Mouse (Mus musculus): ENCODE data around the gene Rtkn. TPM values are rescaled to one million over a fixed set of nuclear protein-coding genes. Genes with fewer than 3 reads are reported as not detected.

Rtkn gene
- polyA plus RNA-seq (2012; rRNA removed): 13.7 and 18.2 TPM in 2 replicates

DNA sequence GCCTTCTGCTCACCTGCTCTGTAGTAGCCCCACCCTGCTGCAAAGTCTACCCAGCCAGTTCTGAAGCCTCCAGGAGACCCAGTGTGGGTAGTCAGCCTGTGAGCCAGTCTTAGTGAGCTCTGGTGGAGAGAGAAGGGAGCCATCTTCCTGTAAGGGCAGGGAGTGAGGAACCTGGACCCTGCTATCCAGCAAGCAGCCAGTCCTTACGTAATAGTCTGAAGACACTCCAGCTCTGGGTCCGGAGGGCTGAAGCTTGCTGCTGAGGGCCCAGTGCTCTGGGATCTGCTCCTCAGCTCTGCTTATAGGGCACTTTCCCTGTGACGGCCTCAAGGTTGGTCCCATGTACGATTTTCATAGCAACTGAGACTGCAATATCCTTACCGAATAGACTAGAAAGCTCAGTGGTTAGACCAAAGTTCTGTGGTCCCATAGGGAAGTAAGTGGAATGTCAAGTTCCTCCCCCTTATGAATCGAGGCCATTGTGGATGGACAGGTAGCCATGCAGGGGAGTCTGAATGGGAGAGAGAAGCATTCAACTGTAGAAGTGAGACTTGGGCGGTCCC lies at the start of gene Rtkn:
Rtkn (plus strand) TSS at position 513 of the 563 bp plus-strand sequence.

DNA sequence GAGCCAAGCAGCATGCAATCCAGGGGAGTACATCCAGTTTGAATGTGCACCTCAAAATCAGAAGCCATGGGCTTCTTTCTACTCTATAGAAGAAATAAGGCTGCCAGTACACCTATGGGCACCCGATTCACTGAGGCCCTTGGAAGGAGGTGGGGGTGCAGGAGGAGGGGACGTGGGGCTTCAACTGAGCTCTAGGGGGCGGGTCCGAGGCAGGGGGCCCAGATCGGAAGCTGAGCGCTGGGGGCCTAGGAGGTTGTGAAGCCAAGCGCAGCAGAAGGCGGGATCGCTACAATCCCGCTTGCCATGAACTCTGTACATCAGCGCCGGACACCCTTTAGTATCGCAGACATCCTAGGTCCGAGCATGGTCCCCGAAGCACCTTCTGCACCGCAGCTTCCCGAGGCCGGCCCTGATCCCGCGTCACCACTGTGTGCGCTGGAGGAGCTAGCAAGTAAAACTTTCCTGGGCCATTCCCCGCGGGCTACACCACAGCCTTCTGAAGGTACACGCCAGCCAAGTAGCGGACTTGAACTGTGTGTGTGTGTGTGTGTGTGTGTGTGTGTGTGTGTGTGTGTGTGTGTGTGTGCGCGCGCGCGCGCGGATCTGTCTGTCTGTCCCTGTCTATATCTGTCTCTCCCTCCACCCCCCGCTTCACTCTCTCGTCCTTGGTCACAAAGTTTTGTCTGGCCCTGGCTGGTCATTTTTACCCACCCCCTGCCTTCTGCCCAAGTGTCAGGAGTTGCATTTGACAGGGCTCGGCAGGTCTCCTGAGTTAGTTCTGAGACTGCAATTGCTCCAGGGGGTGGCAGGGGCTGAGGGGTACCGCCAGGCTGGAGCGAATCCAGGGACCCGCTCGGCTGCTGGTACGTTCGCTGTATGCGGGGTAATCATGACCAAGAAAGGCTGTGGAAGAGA lies 48.9 kb upstream of the Rtkn start, which contains the start of gene Lbx2:
Lbx2 (plus strand) TSS at position 247 of the 915 bp plus-strand sequence.

DNA sequence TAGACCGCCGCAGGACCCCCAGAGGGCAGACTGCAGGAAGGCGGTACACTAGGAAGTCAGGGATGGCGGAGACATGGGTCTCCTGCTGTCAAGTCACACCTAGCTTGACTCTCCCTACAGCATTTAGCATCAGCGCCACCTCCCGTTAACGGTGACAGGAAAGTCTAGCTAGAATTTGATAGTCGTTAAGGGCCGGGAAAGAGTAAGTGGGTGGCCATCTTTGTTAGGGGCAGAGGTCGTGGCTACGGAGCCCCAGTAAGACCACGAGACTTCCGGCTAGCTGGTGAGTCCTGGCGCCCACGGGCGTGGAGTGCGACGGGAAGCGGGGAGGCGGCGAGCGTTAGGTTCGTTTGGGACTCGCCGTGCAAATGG lies 34.0 kb upstream of the Rtkn start, which contains the start of the genes Ccdc142 and Gm42688:
Ccdc142 (plus strand) TSS at position 286 of the 372 bp plus-strand sequence.
Gm42688 (plus strand) TSS at position 302 of the 372 bp plus-strand sequence.

DNA sequence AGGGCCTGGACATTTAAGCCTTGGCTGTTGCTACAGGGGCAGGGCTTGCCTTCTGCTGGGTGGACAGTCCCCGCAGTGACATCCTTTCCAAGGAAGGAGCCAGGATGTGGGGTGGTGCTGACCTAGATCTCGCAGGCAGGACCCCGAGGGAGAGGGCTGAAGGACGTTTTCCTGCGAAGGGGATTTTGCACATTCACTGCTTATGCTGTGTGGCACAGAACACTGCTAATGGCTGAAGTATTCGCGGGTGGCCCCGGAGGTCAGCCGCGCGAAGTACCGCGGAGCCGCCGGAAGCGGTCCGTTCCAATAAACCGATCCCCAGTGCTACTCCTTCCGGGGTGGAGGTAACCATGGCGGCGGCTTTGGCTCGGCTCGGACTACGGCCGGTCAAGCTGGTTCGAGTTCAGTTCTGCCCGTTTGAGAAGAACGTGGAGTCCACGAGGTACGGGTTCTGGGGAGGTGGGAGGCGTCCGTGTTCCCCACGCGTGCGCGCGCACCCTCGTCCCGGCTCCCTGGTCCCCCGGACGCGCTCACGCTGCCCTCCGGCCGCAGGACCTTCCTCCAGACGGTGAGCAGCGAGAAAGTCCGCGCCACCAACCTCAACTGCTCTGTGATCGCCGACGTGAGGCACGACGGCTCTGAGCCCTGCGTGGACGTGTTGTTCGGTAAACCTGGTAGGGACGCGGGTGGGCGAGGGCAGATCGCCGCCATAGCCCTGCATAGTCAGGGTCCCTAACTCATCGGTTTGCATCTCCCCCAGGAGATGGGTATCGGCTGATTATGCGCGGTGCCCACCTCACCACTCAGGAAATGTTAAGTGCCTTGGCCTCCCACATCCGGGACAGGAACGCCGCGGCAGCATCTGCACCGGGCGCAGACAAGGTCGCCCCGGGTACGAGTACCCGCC lies 26.2 kb upstream of the Rtkn start, which contains the start of gene Mrpl53:
Mrpl53 (plus strand) TSS at position 279 of the 907 bp plus-strand sequence.

DNA sequence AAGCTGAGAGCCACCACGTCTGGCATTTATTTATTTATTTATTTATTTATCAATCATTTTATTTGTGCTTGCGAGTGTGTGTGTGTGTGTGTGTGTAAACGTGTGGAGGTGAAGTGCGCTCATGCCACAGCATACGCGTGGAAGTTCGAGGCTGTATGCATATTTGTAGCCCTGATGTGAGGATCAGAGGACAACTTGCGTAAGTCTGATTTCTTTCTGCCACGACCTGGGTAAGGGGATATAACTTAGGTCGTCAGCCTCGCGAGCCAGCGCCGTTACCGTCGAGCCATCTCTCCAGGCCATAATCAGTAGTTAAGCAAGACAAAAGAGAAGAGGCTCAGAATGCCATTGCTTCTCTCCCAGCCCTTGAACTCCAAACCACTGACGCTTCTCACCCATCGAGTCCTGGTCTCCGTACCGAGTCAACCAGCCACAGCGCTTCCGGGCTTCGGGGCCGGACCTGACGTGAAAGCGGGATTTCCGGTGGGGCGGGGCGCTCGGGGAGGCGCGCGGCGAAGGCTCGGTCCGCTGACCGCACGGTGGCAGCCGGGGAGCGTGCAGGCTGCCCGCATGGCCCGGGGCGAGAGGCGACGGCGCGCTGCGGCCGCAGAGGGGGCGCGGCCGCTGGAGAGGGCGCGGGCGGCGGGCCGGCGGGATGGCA lies 20.1 kb upstream of the Rtkn start, which contains the start of gene Mogs:
Mogs (plus strand) TSS at position 486 of the 661 bp plus-strand sequence.

DNA sequence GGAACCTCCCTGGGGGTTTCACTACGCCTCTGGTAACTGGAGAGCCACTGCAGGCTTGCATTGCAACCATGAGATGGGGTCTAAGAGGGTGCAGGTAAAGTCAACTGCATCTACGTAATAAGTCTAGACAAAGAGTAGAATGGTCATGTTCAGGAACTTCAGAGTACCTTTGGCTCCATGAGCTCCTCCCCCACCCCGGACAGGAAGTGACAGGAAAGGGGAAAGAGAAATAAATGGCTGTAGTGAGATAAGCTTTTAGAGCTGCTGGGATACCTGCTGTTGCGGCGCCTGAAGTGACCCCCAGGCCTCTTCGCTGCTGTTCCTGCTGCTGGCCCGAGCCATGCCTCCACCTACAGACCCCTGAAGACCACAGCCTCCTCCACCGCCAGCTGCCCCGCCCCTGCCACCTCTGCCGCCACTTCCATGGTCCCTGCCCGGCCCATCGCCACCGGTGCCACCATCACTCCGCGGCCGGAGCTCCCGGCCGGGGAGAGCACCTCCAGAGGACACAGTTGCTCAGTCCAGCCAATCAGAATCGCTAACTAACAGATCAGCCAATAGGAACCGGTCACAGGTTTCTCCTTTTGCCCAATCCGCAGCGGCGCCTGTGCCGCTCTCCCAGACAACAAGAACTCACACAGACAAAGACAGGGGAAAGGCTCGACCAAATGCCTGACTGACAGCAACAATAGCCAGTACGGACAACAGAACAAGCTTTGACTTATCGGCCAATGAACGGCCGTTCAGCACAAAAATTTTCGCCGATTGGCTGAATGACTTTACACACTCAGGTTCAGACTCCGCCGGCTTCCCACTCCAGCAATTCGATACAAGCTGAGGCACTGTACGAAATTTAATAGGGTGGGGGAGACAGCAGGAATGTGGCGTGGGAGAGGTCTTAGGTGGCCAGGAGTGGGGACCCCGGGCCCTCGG lies 14.1 kb upstream of the Rtkn start, which contains the start of gene Wbp1:
Wbp1 (minus strand) TSS at position 630 of the 933 bp plus-strand sequence.

DNA sequence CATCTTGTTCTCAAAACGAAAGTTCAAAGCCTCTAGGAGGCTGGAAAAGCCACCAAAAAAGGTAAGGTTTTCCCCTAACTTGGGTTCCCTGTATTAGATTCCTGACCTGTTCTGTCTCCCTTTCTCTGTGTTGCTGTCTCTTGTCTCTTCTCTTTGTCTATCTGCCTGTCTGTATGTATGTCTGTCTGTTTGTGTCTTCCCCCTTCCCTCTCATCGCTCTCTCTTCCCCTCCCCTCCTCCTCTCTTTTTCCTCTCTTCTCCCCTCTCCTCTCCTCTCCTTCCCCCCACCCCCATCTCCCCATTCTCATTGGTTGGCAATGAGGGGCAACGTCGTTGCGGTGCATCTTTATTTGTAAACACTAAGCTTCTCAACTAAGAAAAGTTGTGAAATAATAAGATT lies 9.9 kb upstream of the Rtkn start, which contains the start of gene Ino80b:
Ino80b (minus strand) TSS at position 101 of the 400 bp plus-strand sequence.

DNA sequence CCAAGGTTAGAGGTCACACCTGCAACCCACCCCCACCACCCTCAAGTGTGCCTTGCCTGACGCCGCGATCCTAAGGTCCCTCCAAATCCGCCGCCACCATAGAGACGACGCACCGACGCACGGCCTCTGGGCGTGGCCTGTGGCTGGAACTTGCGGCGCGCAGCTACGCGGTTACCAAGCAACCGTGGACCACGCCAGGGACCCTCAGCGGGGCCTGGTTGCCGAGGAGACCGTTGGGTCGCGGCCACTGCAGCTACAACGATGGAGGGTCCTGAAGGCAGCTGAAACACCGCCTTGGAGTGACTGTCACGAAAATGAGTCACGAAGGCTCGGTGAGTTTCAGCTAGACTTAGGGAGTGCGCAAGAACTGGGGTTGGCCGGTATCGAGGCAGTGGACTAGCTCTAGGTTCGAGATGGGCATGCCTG lies 21.0 kb downstream of the Rtkn start, which contains the start of the genes Wdr54 and 1700003E16Rik:
Wdr54 (minus strand) TSS at position 139 of the 426 bp plus-strand sequence.
1700003E16Rik (plus strand) TSS at position 146 of the 426 bp plus-strand sequence.

DNA sequence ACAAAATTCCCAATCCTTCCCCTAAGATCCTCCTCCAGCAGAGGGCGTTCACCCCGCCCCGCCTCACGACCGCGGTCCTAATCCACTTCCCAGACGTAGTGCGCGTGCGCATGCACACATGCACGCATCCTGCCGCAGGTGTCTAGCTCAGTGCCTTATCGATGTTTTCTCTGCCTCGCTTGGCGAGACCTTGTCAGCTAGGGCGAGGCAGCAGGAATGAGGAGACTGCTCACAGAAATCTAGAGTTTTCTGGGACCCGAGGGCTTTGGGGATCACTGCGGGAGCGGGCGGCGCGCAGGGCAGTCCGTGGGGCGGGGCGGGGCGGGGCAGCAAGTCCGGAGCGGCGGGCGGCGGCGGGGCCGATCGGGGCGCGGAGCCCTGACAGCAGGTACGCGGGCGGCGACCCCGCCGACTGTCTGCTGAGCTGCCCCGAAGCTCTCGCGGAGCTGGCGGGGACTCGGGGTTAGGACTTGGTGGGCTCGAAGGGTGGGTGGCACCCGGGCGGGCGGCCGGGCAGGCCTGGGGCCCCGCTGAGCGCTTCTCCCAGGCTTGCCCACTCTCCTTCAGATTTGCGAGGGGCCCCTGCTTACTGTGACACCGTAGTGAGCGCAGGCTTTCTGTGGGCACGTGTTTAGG lies 30.5 kb downstream of the Rtkn start, which contains the start of gene Dctn1:
Dctn1 (plus strand) TSS at position 314 of the 636 bp plus-strand sequence.

Other genes starting within 250 kb of the Rtkn start
- 30.8 and 31.4 TPM in 2 replicates for gene Sema4f, start 195.7 kb upstream of the Rtkn start, polyA plus RNA-seq (2012; rRNA removed)
- gene M1ap, start 188.6 kb upstream of the Rtkn start, polyA plus RNA-seq (2012; rRNA removed): 0.05 and 0.61 TPM in 2 replicates
- gene Dok1, start 102.0 kb upstream of the Rtkn start, polyA plus RNA-seq (2012; rRNA removed): 1.7 and 2.2 TPM in 2 replicates
- gene Loxl3, start 101.3 kb upstream of the Rtkn start, polyA plus RNA-seq (2012; rRNA removed): 5.8 and 6.2 TPM in 2 replicates
- gene Aup1, start 80.9 kb upstream of the Rtkn start, polyA plus RNA-seq (2012; rRNA removed): 260 and 270 TPM in 2 replicates
- 86.0 and 91.4 TPM in 2 replicates for gene Htra2, start 80.2 kb upstream of the Rtkn start, polyA plus RNA-seq (2012; rRNA removed)
- 0.70 and 0.74 TPM in 2 replicates for gene Dqx1, start 77.6 kb upstream of the Rtkn start, polyA plus RNA-seq (2012; rRNA removed)
- gene Tlx2, start 65.2 kb upstream of the Rtkn start, polyA plus RNA-seq (2012; rRNA removed): 1.2 TPM in 1 of 2 replicates, not detected in the other
- 53.5 and 53.6 TPM in 2 replicates for gene Pcgf1, start 57.6 kb upstream of the Rtkn start, polyA plus RNA-seq (2012; rRNA removed)
- gene Lbx2, start 49.1 kb upstream of the Rtkn start, polyA plus RNA-seq (2012; rRNA removed): 0.16 and 0.57 TPM in 2 replicates
- gene Ccdc142, start 33.9 kb upstream of the Rtkn start, polyA plus RNA-seq (2012; rRNA removed): 13.9 TPM in 2 replicates
- gene Gm42688, start 33.8 kb upstream of the Rtkn start, polyA plus RNA-seq (2012; rRNA removed): 13.6 and 13.9 TPM in 2 replicates
- gene Mrpl53, start 26.4 kb upstream of the Rtkn start, polyA plus RNA-seq (2012; rRNA removed): 103 and 111 TPM in 2 replicates
- gene Mogs, start 20.0 kb upstream of the Rtkn start, polyA plus RNA-seq (2012; rRNA removed): 45.7 and 48.5 TPM in 2 replicates
- gene Wbp1, start 13.9 kb upstream of the Rtkn start, polyA plus RNA-seq (2012; rRNA removed): 152 and 163 TPM in 2 replicates
- gene Ino80b, start 10.0 kb upstream of the Rtkn start, polyA plus RNA-seq (2012; rRNA removed): 37.3 and 39.4 TPM in 2 replicates
- gene Wdr54, start 20.9 kb downstream of the Rtkn start, polyA plus RNA-seq (2012; rRNA removed): 25.6 and 26.5 TPM in 2 replicates
- gene 1700003E16Rik, start 20.9 kb downstream of the Rtkn start, polyA plus RNA-seq (2012; rRNA removed): 8.3 TPM in 2 replicates
- gene Dctn1, start 30.5 kb downstream of the Rtkn start, polyA plus RNA-seq (2012; rRNA removed): 230 and 248 TPM in 2 replicates
- gene Slc4a5, start 84.4 kb downstream of the Rtkn start, polyA plus RNA-seq (2012; rRNA removed): 0.41 and 1.3 TPM in 2 replicates
- 17.9 and 20.7 TPM in 2 replicates for gene Mthfd2, start 190.4 kb downstream of the Rtkn start, polyA plus RNA-seq (2012; rRNA removed)
- 21.3 and 21.8 TPM in 2 replicates for gene Mob1a, start 190.6 kb downstream of the Rtkn start, polyA plus RNA-seq (2012; rRNA removed)
- gene Bola3, start 213.7 kb downstream of the Rtkn start, polyA plus RNA-seq (2012; rRNA removed): 20.9 and 27.3 TPM in 2 replicates